Mouse (Mus musculus): ENCODE results near the gene Fam228a. TPM values are rescaled to one million over a fixed set of nuclear protein-coding genes. Genes with fewer than 3 reads are reported as not detected.

Gene Fam228a
- polyA plus RNA-seq, 1 experiment from 2014 or later = 0.12 TPM

DNA sequence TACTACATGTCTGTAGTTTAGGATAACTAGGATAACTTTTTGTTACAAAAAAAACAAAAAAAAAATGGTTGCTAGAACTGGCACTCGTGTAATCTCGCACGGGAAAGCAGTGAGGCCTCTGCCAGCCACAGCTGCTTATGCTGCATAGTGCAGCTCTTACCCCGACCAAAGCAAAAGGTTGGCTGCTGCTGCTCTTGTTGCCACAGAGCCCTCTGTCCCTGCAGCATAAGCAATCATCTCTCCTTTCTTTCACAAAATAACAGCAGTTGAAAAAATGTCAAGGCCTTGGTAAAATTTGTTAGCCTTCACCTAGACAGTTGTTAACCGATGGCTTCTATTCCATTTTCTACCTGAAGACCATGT lies 72.6 kb downstream of the Fam228a start:
- H3K27ac ChIP-seq = no peak overlapping the region
- no peak for DNase-seq (ENCODE audit: low spot score)
- H3K9ac ChIP-seq (ENCODE audit: low read depth, low read length) = no peak overlapping the region
- no peaks in the 10 kb centered on the region for H3K9me3 ChIP-seq (replicated peaks; ENCODE audit: low read length)
- ATAC-seq (replicated peaks; ENCODE audit: low FRiP score, low read depth) = no peak
- H3K27me3 ChIP-seq (ENCODE audit: insufficient read depth, low read length) = no peaks in the 10 kb centered on the region
- H3K36me3 ChIP-seq (ENCODE audit: insufficient read depth, low read length) = peaks cover 32% of the 10 kb centered on the region
- 87% methylated on average over 5 of the region's 5 CpGs for WGBS
- H3K4me2 ChIP-seq (ENCODE audit: low read length) = no peak overlapping the region
- TF ChIP-seq CTCF (IDR thresholded peaks at IDR 0.05; ENCODE audit: low read depth) = no peak
- H3K4me1 ChIP-seq (replicated peaks; ENCODE audit: insufficient read depth, low read length) = no peaks in the 10 kb centered on the region
- H3K4me3 ChIP-seq (replicated peaks; ENCODE audit: low read depth, low read length) = no peak overlapping the region

DNA sequence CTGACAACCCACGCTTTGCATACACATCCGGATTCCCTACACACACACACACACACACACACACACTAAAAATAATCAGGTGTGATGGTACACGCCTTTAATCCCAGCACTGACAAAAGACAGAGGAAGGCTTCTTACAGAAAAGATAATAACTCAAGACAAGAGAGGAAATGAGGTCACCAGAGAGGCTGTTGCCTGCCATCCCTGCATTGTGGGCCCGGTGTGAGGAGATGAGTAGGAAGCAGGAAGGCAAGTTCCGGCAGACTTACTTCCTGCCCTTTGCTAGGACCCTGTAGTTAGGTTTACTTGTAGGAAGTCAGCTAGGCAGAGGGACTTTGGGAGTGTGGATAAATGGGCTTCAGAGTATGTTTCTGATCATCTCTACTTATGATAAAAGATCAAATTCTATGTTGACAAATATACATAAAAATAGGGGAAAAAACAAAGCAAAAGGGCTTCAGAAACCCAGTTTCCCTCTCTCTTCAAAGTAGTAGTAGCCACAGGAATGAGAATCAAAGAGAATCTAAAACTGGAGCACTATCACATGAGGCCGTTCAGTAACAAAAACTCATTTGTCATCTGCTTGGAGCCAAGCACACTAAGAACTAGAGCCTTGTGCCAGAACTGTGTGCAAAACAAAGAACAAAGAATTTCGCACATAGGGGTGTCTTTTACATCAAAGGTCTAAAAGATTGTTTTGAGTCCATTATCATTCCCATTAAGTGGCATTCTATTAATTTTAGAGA lies 73.1 kb downstream of the Fam228a start:
- H3K36me3 ChIP-seq (ENCODE audit: insufficient read depth, low read length) = peaks cover 32% of the 10 kb centered on the region
- no peak for ATAC-seq (replicated peaks; ENCODE audit: low FRiP score, low read depth)
- no peaks in the 10 kb centered on the region for H3K4me1 ChIP-seq (replicated peaks; ENCODE audit: insufficient read depth, low read length)
- no peak overlapping the region for H3K9ac ChIP-seq (ENCODE audit: low read depth, low read length)
- no peak for TF ChIP-seq CTCF (IDR thresholded peaks at IDR 0.05; ENCODE audit: low read depth)
- DNase-seq (ENCODE audit: low spot score) = peak; percentile 11
- no peak overlapping the region for H3K4me2 ChIP-seq (ENCODE audit: low read length)
- no peak overlapping the region for H3K4me3 ChIP-seq (replicated peaks; ENCODE audit: low read depth, low read length)
- no peaks in the 10 kb centered on the region for H3K9me3 ChIP-seq (replicated peaks; ENCODE audit: low read length)
- 83% methylated on average over 7 of the region's 7 CpGs for WGBS
- no peaks in the 10 kb centered on the region for H3K27me3 ChIP-seq (ENCODE audit: insufficient read depth, low read length)
- no peak overlapping the region for H3K27ac ChIP-seq

Other genes with a start within 250 kb of the Fam228a start
- 33.2 and 35.7 TPM in 2 replicates for gene Itsn2, start 145.8 kb downstream of the Fam228a start, polyA plus RNA-seq (2015; fragmentation: Nextera tagmentation; extraction: Ambion mirVana)
- not detected in 2 replicates for gene Gm3625, start 145.5 kb downstream of the Fam228a start, polyA plus RNA-seq (2015; fragmentation: Nextera tagmentation; extraction: Ambion mirVana)
- 4.2 and 5.2 TPM in 2 replicates for gene Pfn4, start 30.6 kb upstream of the Fam228a start, polyA plus RNA-seq (2015; fragmentation: Nextera tagmentation; extraction: Ambion mirVana)
- 1.8 and 3.8 TPM in 2 replicates for gene Fam228b, start 30.8 kb upstream of the Fam228a start, polyA plus RNA-seq (2015; fragmentation: Nextera tagmentation; extraction: Ambion mirVana)
- gene Sf3b6, start 79.1 kb upstream of the Fam228a start, polyA plus RNA-seq (2015; fragmentation: Nextera tagmentation; extraction: Ambion mirVana) = 333 and 389 TPM in 2 replicates
- gene Fkbp1b, start 103.2 kb upstream of the Fam228a start, polyA plus RNA-seq (2015; fragmentation: Nextera tagmentation; extraction: Ambion mirVana) = 7.6 and 8.8 TPM in 2 replicates
- 15.1 and 15.6 TPM in 2 replicates for gene Wdcp, start 104.9 kb upstream of the Fam228a start, polyA plus RNA-seq (2015; fragmentation: Nextera tagmentation; extraction: Ambion mirVana)
- gene Mfsd2b, start 135.9 kb upstream of the Fam228a start, polyA plus RNA-seq (2015; fragmentation: Nextera tagmentation; extraction: Ambion mirVana) = 0.38 and 0.41 TPM in 2 replicates
- 30.2 and 34.9 TPM in 2 replicates for gene Ubxn2a, start 169.3 kb upstream of the Fam228a start, polyA plus RNA-seq (2015; fragmentation: Nextera tagmentation; extraction: Ambion mirVana)
- gene Atad2b, start 178.9 kb upstream of the Fam228a start, polyA plus RNA-seq (2015; fragmentation: Nextera tagmentation; extraction: Ambion mirVana) = 7.4 and 8.6 TPM in 2 replicates